Mouse (Mus musculus): ENCODE results near the gene Serpina10. TPM values are rescaled to one million over a fixed set of nuclear protein-coding genes. Genes with fewer than 3 reads are reported as not detected.

Gene Serpina10
- polyA plus RNA-seq, 1 experiment from 2014 or later: 0.08 TPM

DNA sequence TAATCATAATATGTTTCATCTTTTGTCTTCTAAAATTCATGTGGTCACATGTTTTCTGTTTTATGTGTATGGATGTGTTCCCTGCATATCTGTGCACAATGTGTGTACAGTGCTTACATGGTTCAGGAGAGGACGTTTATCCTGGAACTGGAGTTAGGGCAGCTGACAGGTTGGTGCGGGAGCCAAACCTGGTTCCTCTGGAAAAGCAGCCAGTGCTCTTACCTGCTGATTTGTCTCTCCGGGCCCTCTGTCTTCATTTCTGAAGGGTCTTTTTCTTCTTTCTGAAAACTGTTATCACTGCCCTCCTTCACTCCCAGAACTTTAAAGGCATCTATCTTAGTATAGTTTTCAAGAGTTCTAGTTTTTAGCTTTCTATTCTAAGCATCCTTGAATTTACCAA lies 12.6 kb upstream of the Serpina10 start:
- H3K9ac ChIP-seq (ENCODE audit: low read length): no peak overlapping the region
- H3K4me1 ChIP-seq (ENCODE audit: control insufficient read depth, insufficient read depth, low read length): no peaks in the 10 kb centered on the region
- WGBS: 85% methylated on average over 3 of the region's 3 CpGs
- DNase-seq (ENCODE audit: low spot score): no peak
- ATAC-seq (ENCODE audit: insufficient read depth, low FRiP score, low TSS enrichment): no peak
- no peaks in the 10 kb centered on the region for H3K27me3 ChIP-seq (ENCODE audit: control insufficient read depth, insufficient read depth, low read length)
- H3K4me3 ChIP-seq (ENCODE audit: low read depth, low read length): no peak overlapping the region
- H3K4me2 ChIP-seq (ENCODE audit: low read depth): no peak overlapping the region
- H3K27ac ChIP-seq (ENCODE audit: low read depth, low read length): no peak overlapping the region
- H3K9me3 ChIP-seq (ENCODE audit: control insufficient read depth, low read length): no peaks in the 10 kb centered on the region
- no peaks in the 10 kb centered on the region for H3K36me3 ChIP-seq (ENCODE audit: control insufficient read depth, insufficient read depth, low read length)

DNA sequence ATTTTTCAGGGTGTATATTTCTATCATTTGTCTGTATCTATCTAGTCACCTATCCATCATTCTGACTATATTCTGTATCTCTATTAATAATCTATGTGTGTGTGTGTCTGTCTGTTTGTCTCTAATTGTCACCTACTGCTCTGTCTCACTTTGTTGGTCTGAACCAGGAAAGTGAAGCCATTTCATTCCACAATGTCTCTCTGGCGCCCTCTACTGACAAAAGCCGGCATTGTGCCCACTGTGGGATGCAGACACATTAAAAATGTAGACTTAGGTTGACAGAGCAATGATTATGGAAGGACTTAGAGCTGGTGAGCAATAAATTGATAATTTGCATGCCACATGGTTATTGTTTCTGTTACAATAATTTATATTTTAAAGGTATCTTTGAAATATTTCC lies 12.1 kb upstream of the Serpina10 start:
- Histone ChIP-seq H3K27ac (ENCODE audit: low read depth, low read length) (no peak overlapping the region), H3K27me3 (ENCODE audit: control insufficient read depth, insufficient read depth, low read length) (no peaks in the 10 kb centered on the region), H3K4me2 (ENCODE audit: low read depth) (no peak overlapping the region), H3K4me3 (ENCODE audit: low read depth, low read length) (no peak overlapping the region), H3K9me3 (ENCODE audit: control insufficient read depth, low read length) (no peaks in the 10 kb centered on the region), H3K36me3 (ENCODE audit: control insufficient read depth, insufficient read depth, low read length) (no peaks in the 10 kb centered on the region), H3K9ac (ENCODE audit: low read length) (no peak overlapping the region), H3K4me1 (ENCODE audit: control insufficient read depth, insufficient read depth, low read length) (no peaks in the 10 kb centered on the region)
- peak; percentile 79 for DNase-seq (ENCODE audit: low spot score)
- 0% methylated on average over 2 of the region's 2 CpGs for WGBS
- ATAC-seq (ENCODE audit: insufficient read depth, low FRiP score, low TSS enrichment): no peak

DNA sequence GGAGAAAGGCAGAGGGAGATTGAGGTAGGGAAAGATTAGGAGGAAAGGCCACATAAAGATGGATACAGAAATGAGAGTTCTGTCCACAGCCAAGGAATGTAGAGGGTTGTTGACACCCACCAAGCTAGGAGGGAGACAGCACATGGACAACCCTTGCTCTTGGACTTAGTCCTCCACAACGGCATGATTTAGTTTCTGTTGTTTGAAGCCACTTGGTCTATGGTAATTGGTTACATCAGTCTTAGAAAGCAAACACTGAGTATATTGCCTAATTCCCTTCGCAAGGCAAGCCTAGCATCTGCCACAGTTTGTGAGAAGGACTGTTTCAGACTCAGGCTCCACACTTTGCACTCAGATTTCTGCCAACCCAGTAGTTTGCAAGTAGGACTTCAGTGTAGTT lies 4.6 kb upstream of the Serpina10 start:
- Histone ChIP-seq H3K4me3 (ENCODE audit: low read depth, low read length) (no peak overlapping the region), H3K9ac (ENCODE audit: low read length) (no peak overlapping the region), H3K4me1 (ENCODE audit: control insufficient read depth, insufficient read depth, low read length) (no peaks in the 10 kb centered on the region), H3K9me3 (ENCODE audit: control insufficient read depth, low read length) (no peaks in the 10 kb centered on the region), H3K36me3 (ENCODE audit: control insufficient read depth, insufficient read depth, low read length) (no peaks in the 10 kb centered on the region), H3K27me3 (ENCODE audit: control insufficient read depth, insufficient read depth, low read length) (no peaks in the 10 kb centered on the region), H3K4me2 (ENCODE audit: low read depth) (no peak overlapping the region), H3K27ac (ENCODE audit: low read depth, low read length) (no peak overlapping the region)
- DNase-seq (ENCODE audit: low spot score): no peak
- 75% methylated on average over 2 of the region's 2 CpGs for WGBS
- ATAC-seq (ENCODE audit: insufficient read depth, low FRiP score, low TSS enrichment): no peak

DNA sequence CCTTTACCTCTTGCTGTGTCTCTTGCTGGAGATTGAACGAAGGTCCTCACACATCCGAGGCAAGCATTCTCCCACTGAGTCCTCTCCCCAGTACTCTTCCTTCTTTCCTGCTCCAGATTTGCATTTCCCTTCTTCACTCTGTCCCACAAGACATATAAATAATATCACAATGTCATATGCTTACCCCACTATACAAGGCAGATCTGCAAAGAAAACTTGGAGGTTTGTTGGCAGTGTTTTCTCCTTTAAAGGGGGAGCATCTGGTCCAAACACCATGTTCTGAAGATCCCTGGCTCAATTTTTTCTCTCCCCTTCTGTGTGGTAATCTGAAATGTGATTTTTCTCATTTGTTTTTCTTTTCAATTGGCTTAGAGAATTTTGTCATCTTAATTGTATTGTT lies 3.2 kb upstream of the Serpina10 start:
- no peaks in the 10 kb centered on the region for H3K4me1 ChIP-seq (ENCODE audit: control insufficient read depth, insufficient read depth, low read length)
- 77% methylated on average over 2 of the region's 2 CpGs for WGBS
- H3K9me3 ChIP-seq (ENCODE audit: control insufficient read depth, low read length): no peaks in the 10 kb centered on the region
- H3K36me3 ChIP-seq (ENCODE audit: control insufficient read depth, insufficient read depth, low read length): no peaks in the 10 kb centered on the region
- H3K9ac ChIP-seq (ENCODE audit: low read length): no peak overlapping the region
- no peak overlapping the region for H3K4me3 ChIP-seq (ENCODE audit: low read depth, low read length)
- H3K27ac ChIP-seq (ENCODE audit: low read depth, low read length): no peak overlapping the region
- H3K4me2 ChIP-seq (ENCODE audit: low read depth): no peak overlapping the region
- no peak for DNase-seq (ENCODE audit: low spot score)
- H3K27me3 ChIP-seq (ENCODE audit: control insufficient read depth, insufficient read depth, low read length): no peaks in the 10 kb centered on the region
- ATAC-seq (ENCODE audit: insufficient read depth, low FRiP score, low TSS enrichment): no peak

DNA sequence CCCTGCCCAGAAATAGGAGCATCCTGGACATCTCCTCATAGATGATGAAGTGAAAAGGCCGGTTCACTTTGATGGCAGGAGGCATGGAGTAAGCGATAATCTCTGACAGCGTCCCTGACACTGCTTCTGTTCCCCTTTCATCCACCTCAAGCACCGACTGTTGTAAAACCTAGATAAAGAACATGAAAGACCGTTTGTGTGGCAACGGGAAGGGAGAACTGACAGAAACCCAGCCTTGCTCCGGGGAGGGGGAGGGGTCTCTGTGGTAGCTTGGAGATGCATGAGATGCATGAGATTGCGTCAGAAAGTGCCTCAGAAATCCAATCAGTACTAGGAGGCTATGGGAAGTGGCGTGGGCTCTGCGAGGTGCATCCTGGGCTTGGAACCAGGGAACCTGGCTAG lies 14.4 kb downstream of the Serpina10 start:
- no peak for ATAC-seq (ENCODE audit: insufficient read depth, low FRiP score, low TSS enrichment)
- WGBS: 88% methylated on average over 10 of the region's 10 CpGs
- H3K9me3 ChIP-seq (ENCODE audit: control insufficient read depth, low read length): no peaks in the 10 kb centered on the region
- H3K36me3 ChIP-seq (ENCODE audit: control insufficient read depth, insufficient read depth, low read length): no peaks in the 10 kb centered on the region
- H3K4me3 ChIP-seq (ENCODE audit: low read depth, low read length): no peak overlapping the region
- no peaks in the 10 kb centered on the region for H3K27me3 ChIP-seq (ENCODE audit: control insufficient read depth, insufficient read depth, low read length)
- no peak overlapping the region for H3K4me2 ChIP-seq (ENCODE audit: low read depth)
- no peak overlapping the region for H3K27ac ChIP-seq (ENCODE audit: low read depth, low read length)
- no peaks in the 10 kb centered on the region for H3K4me1 ChIP-seq (ENCODE audit: control insufficient read depth, insufficient read depth, low read length)
- no peak overlapping the region for H3K9ac ChIP-seq (ENCODE audit: low read length)
- DNase-seq (ENCODE audit: low spot score): no peak

DNA sequence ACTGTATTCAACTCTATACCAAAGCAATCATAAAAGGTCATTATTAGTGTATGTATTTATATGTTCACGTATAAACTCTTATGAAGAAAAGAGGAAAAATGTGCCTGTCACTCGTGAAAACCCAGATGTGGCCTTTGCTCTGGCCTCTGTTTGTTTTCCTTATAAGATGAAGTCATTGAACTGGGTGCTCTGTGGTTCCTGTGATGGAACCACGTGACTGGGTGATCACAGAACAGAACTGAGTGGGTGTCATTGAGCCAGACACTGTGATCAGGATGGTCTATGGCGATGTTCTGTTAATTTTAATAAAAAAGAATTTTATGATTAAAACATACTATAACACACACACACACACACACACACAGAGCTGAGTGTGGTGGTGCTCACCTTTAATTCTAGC lies 15.5 kb downstream of the Serpina10 start:
- WGBS: 86% methylated on average over 4 of the region's 4 CpGs
- Histone ChIP-seq H3K36me3 (ENCODE audit: control insufficient read depth, insufficient read depth, low read length) (no peaks in the 10 kb centered on the region), H3K4me1 (ENCODE audit: control insufficient read depth, insufficient read depth, low read length) (no peaks in the 10 kb centered on the region), H3K27ac (ENCODE audit: low read depth, low read length) (no peak overlapping the region), H3K4me3 (ENCODE audit: low read depth, low read length) (no peak overlapping the region), H3K9ac (ENCODE audit: low read length) (no peak overlapping the region), H3K4me2 (ENCODE audit: low read depth) (no peak overlapping the region), H3K9me3 (ENCODE audit: control insufficient read depth, low read length) (no peaks in the 10 kb centered on the region), H3K27me3 (ENCODE audit: control insufficient read depth, insufficient read depth, low read length) (no peaks in the 10 kb centered on the region)
- no peak for ATAC-seq (ENCODE audit: insufficient read depth, low FRiP score, low TSS enrichment)
- no peak for DNase-seq (ENCODE audit: low spot score)

DNA sequence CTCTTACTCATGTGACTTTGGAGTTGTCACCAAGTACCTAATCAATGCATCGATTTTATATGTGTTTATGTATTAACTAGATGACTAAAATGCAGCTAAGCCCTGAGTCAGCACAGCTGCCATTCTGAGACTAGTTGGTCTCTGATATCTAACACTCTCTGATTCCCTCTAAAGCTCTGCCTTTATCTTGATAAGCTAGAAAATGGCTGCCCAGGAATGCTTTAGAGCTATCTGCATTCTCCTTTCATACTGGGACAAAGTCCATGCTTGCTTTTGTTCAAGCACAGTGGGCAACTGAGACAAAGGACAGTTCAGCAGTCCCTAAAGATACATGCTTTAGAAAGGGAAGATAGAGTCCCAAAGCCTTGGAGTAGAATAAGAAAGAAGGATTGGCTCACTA lies 16.1 kb downstream of the Serpina10 start:
- Histone ChIP-seq H3K4me2 (ENCODE audit: low read depth) (no peak overlapping the region), H3K27me3 (ENCODE audit: control insufficient read depth, insufficient read depth, low read length) (no peaks in the 10 kb centered on the region), H3K4me1 (ENCODE audit: control insufficient read depth, insufficient read depth, low read length) (no peaks in the 10 kb centered on the region), H3K27ac (ENCODE audit: low read depth, low read length) (no peak overlapping the region), H3K36me3 (ENCODE audit: control insufficient read depth, insufficient read depth, low read length) (no peaks in the 10 kb centered on the region), H3K9me3 (ENCODE audit: control insufficient read depth, low read length) (no peaks in the 10 kb centered on the region), H3K9ac (ENCODE audit: low read length) (no peak overlapping the region), H3K4me3 (ENCODE audit: low read depth, low read length) (no peak overlapping the region)
- DNase-seq (ENCODE audit: low spot score) (no peak), ATAC-seq (ENCODE audit: insufficient read depth, low FRiP score, low TSS enrichment) (no peak)
- WGBS: 80% methylated on average over 1 of the region's 1 CpGs

DNA sequence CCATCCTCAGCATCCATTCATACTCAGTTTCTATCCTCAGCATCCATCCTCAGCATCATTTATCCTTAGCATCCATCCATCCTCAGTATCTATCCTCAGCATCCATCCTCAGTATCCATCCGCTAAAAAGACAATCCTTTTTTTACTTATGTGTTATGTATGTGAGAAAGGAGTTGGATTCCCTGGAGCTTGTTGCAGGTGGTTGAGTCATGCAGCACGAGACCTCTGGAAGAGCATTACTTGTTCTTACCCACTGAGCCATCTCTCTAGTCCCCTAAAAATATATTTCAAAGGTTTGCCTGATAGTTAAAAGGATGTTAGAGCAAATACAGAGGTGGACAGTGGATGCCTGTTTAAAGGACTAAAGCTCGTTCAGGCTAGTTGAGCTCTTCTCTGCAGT lies 29.4 kb downstream of the Serpina10 start:
- no peak for ATAC-seq (ENCODE audit: insufficient read depth, low FRiP score, low TSS enrichment)
- H3K27ac ChIP-seq (ENCODE audit: low read depth, low read length): no peak overlapping the region
- no peaks in the 10 kb centered on the region for H3K4me1 ChIP-seq (ENCODE audit: control insufficient read depth, insufficient read depth, low read length)
- no peak for DNase-seq (ENCODE audit: low spot score)
- no peak overlapping the region for H3K4me2 ChIP-seq (ENCODE audit: low read depth)
- H3K36me3 ChIP-seq (ENCODE audit: control insufficient read depth, insufficient read depth, low read length): no peaks in the 10 kb centered on the region
- H3K4me3 ChIP-seq (ENCODE audit: low read depth, low read length): no peak overlapping the region
- H3K27me3 ChIP-seq (ENCODE audit: control insufficient read depth, insufficient read depth, low read length): no peaks in the 10 kb centered on the region
- H3K9ac ChIP-seq (ENCODE audit: low read length): no peak overlapping the region
- no peaks in the 10 kb centered on the region for H3K9me3 ChIP-seq (ENCODE audit: control insufficient read depth, low read length)
- 75% methylated on average over 3 of the region's 3 CpGs for WGBS

DNA sequence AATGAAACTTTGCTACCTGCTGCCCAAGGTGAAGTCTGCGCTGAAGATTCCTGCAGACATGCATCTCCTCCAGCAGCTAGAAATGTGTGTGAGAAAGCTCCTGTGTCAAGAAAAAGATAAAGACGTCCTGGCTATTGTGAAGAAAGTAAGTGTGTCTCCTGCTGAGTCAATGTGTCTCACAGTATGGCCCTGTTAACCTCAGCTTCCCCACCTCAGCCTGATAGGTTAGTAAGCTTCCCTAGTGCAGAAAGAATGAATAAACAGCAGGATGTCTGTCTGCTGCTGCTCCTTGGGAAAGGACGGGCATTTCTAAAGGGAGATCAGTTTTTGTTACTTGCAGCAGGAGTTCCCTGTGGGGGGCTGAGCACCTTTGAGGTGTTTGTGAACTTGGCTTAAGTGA lies 30.9 kb downstream of the Serpina10 start:
- Histone ChIP-seq H3K27ac (ENCODE audit: low read depth, low read length) (no peak overlapping the region), H3K4me3 (ENCODE audit: low read depth, low read length) (no peak overlapping the region), H3K4me2 (ENCODE audit: low read depth) (no peak overlapping the region), H3K9ac (ENCODE audit: low read length) (no peak overlapping the region), H3K36me3 (ENCODE audit: control insufficient read depth, insufficient read depth, low read length) (no peaks in the 10 kb centered on the region), H3K4me1 (ENCODE audit: control insufficient read depth, insufficient read depth, low read length) (no peaks in the 10 kb centered on the region), H3K27me3 (ENCODE audit: control insufficient read depth, insufficient read depth, low read length) (no peaks in the 10 kb centered on the region), H3K9me3 (ENCODE audit: control insufficient read depth, low read length) (no peaks in the 10 kb centered on the region)
- no peak for DNase-seq (ENCODE audit: low spot score)
- no peak for ATAC-seq (ENCODE audit: insufficient read depth, low FRiP score, low TSS enrichment)
- 16% methylated on average over 3 of the region's 3 CpGs for WGBS

Measured in neural tube, embryonic 11.5 days (tissue).